Mouse (Mus musculus) liver, adult (tissue): ENCODE measurements around the gene Lce3e.

Experiments
- GATA4 ChIP-seq: IDR thresholded peaks from 2 replicates; pipeline ENCODE4 v1.6.1; 2014; ENCODE audit warnings: mild to moderate bottlenecking, low read length; ENCODE audit not compliant: insufficient replicate concordance

Gene Lce3e

DNA sequence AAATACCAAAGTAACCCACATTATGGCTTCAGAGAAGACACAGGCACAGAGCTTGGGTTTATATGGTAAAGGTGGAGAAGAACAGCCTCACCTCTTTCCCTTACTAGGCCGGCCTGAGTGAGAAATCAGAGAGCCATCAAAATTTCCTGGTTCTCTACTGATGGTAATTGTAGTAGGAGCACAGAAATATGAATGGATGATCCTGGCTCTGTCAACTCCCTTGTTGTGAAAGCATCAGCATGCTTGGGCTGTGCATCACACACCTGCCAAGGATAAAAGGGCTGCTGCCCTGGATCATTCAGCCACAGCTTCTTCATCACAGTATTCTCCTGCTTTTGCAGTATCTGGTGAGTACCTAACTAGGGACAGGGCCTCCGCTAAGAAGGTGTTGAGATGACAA lies at the start of gene Lce3e:
Gene Lce3e, plus strand, starts transcription at position 301 of the 400 bp plus-strand sequence.
- TF ChIP-seq GATA4, result no peak

DNA sequence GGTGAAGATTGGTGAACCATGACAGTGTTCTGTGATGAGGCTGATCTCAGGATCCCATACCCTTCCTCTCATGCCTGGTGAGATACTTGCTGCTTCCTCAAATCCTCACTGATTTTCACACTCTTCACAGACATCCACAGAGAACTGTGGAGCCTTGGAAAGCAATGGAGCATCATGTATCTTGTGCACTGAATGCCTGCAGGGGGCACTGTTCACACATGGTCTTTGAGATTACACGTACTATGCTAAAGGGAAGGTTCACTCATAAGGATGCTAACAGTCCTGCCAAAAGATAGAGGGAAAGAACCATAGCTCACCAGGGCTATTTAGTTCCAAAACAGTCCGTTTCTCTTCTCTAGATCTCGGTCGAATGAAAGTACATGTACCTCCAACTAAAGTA lies 46.5 kb upstream of the Lce3e start:
- TF ChIP-seq GATA4, result no peak

- no peak for TF ChIP-seq GATA4
Observed at GRCm38 (mm10) chr3:92926130-92926529, 40.7 kb upstream of the Lce3e start, which contains the start of gene Lce3a. TSS of gene Lce3a (minus strand) at chr3:92926230.

DNA sequence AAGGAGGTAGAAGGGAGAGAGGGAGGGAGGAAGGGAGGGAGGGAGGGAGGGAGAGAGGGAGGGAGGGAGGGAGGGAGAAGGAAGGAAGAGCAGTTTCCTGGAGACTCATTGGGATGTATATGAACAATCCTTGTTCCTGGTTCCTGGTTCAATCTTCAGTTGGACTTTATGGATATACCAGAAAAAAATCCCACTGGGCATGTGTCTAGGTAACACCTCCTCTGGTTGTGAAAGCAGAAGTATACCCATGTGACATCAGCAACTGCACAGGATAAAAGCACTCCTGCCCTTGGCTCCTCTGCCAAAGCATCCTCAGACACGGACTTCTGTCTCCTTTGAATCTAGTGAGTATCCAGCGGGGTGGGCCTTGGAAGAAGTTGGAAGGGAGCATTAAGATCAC lies 34.2 kb upstream of the Lce3e start, which contains the start of gene Lce3b:
Gene Lce3b, plus strand, starts transcription at position 301 of the 400 bp plus-strand sequence.
- TF ChIP-seq GATA4, result no peak

GRCm38 (mm10) chr3:92944186-92944585 lies 22.7 kb upstream of the Lce3e start, which contains the start of gene Lce3c:
TSS of gene Lce3c (plus strand) at chr3:92944486.
- TF ChIP-seq GATA4, result no peak

GRCm38 (mm10) chr3:92957090-92957489 lies 9.8 kb upstream of the Lce3e start, which contains the start of gene Lce3d:
TSS of gene Lce3d (plus strand) at chr3:92957390.
- no peak for TF ChIP-seq GATA4

DNA sequence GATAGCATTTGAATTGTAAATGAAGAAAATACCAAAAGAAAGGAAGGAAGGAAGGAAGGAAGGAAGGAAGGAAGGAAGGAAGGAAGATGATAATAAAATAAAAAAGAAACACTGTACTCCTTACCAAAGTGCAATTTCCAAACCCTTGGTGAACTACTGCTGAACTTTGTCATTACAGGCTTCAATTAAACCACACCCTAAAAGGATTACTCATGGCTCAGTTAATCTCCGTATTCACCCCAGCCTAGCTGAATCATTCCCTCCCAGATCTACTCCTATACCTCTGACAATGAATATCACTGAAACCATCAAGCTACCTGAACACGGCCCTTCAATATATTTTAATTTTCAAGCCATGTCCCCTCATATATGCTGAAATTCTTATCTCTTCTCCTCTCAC lies 11.6 kb downstream of the Lce3e start:
- TF ChIP-seq GATA4, result no peak

- no peak for TF ChIP-seq GATA4
Observed at GRCm38 (mm10) chr3:92991926-92992325, 25.1 kb downstream of the Lce3e start, which contains the start of gene Lce3f. TSS of gene Lce3f (plus strand) at chr3:92992226.

GRCm38 (mm10) chr3:92998691-92999090 lies 31.8 kb downstream of the Lce3e start:
- TF ChIP-seq GATA4, result no peak

DNA sequence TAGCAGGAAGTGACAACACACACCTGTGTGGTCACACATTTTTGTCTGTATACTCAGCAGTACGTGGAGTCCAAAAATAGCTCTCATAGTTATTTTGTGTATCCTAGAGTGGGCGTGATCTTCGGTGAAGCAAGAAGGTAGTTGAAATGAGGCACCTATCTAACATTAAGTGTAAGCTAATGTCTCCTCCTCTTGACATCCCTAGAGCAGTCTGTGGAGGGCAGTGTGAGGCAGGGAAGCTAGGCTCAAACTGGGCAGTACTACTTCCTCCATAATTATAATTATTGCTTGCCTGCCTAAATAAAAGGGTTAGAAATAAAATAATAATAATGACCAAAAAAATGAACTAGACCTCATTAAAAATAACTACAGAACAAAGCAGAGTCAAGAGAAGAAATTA lies 33.8 kb downstream of the Lce3e start:
- no peak for TF ChIP-seq GATA4

DNA sequence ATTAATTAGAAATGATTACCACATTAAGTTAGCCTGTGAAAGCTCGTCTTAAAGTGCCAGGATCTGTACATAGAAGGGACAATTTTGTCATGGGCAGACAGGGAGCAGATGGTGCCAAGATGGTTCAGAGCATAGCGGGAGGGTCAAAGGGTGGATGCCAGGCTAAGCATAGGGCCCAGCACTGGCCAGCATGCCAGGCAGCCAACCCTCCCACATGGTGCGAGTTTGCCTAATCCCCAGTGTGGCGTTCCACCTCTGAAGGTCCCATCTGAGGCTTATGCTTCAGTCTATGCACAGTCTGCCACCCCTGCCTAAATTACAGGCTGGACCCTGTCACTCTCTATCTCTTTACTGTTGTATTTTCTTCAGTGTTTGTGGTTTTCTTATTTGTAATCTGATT lies 36.0 kb downstream of the Lce3e start:
- no peak for TF ChIP-seq GATA4

GRCm38 (mm10) chr3:93014378-93014801 lies 47.5 kb downstream of the Lce3e start:
- TF ChIP-seq GATA4, result no peak

- no peak for TF ChIP-seq GATA4
Observed at GRCm38 (mm10) chr3:93014871-93015270, 48.0 kb downstream of the Lce3e start.

DNA sequence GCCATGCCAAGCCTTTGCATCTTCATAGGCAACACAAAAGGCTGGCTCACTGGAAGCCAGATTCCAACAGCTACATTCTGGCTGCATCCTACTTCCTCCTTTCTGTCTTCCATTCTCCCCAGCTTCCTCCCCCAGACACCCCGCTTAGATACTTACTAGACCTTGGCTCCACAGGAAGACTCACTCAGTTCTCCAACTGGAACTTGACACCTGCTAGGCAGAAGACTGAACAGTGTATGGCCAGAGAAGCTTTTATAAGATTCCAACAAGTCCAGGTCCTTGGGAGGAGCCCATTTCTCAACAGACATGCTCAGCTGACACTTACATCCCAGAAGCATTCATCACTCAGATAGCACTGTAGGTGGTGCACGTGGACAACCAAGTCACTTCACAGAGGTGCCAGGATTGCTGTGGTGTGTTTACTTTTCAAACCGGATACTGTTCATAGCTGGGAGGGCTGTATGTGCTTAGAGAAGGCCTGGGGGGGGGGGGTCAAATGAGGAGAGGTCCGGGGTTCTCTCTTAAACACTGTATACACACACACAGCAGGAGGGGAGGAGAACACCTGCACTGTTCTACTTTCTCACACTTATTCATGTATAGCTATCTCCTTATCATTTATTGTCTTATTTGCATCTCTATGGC lies 48.7 kb downstream of the Lce3e start, which contains the start of gene Crct1:
Gene Crct1, minus strand, starts transcription at position 228 of the 645 bp plus-strand sequence.
- TF ChIP-seq GATA4, result no peak
